Mouse (Mus musculus) C2C12 (cell line): ENCODE results near the gene Ptges. TPM values are rescaled to one million over a fixed set of nuclear protein-coding genes. Genes with fewer than 3 reads are reported as not detected.

ENCODE experiments used
- H3K27me3 ChIP-seq: one replicate; pipeline ENCODE4 v1.6.1; 2011; ENCODE audit not compliant: control insufficient read depth, insufficient read depth, insufficient read length
- H3K36me3 ChIP-seq: one replicate; pipeline ENCODE4 v1.6.1; 2011; ENCODE audit not compliant: control insufficient read depth, insufficient read depth
- H3K4me3 ChIP-seq: one replicate; pipeline ENCODE4 v1.5.1; 2011; ENCODE audit warnings: mild to moderate bottlenecking, control low read depth; ENCODE audit not compliant: poor library complexity, insufficient read depth, severe bottlenecking
- H3K79me2 ChIP-seq: one replicate; pipeline ENCODE4 v1.6.1; 2011; ENCODE audit not compliant: control insufficient read depth, insufficient read depth
- H3K79me3 ChIP-seq: one replicate; pipeline ENCODE4 v1.6.1; 2011; ENCODE audit warnings: low read depth, control low read depth
- H3ac ChIP-seq: one replicate; pipeline ENCODE3; 2011; ENCODE audit warnings: low read depth; ENCODE audit not compliant: control insufficient read depth, insufficient read length
- CEBPB ChIP-seq: IDR thresholded peaks from one replicate; pipeline ENCODE4 v1.6.1; 2011; ENCODE audit warnings: low read depth, mild to moderate bottlenecking, control low read depth, moderate library complexity
- CTCF ChIP-seq: IDR thresholded peaks from one replicate; pipeline ENCODE4 v1.5.1; 2011; ENCODE audit not compliant: control insufficient read depth, insufficient read depth, insufficient read length
- FOSL1 ChIP-seq: IDR thresholded peaks from one replicate; pipeline ENCODE4 v1.8.0; 2011; ENCODE audit warnings: mild to moderate bottlenecking, low read length; ENCODE audit not compliant: poor library complexity, insufficient read depth, severe bottlenecking
- MAX ChIP-seq: IDR thresholded peaks from one replicate; pipeline ENCODE4 v1.6.1; 2011; ENCODE audit warnings: mild to moderate bottlenecking, control low read depth
- MYOD1 ChIP-seq: IDR thresholded peaks from one replicate; pipeline ENCODE4 v1.6.1; 2011; ENCODE audit warnings: low read depth; ENCODE audit not compliant: control insufficient read depth, insufficient read length
- MYOG ChIP-seq: IDR thresholded peaks from one replicate; pipeline ENCODE4 v1.6.1; 2011; ENCODE audit not compliant: control insufficient read depth, insufficient read length; ENCODE audit errors: extremely low read depth
- USF1 ChIP-seq: IDR thresholded peaks from one replicate; pipeline ENCODE4 v1.6.1; 2011; ENCODE audit warnings: low read depth, mild to moderate bottlenecking, control low read depth, moderate library complexity
- polyA plus RNA-seq: library from polyadenylated mRNA; unstranded; fragments of >200 nt; fragmentation: generic; extraction: Trizol; gene quantifications from one replicate; pipeline ENCODE4 v1.2.1, GENCODE M21; 2012; ENCODE audit warnings: missing spikeins

Gene Ptges
- polyA plus RNA-seq, 1 experiment = 0.70 TPM

DNA sequence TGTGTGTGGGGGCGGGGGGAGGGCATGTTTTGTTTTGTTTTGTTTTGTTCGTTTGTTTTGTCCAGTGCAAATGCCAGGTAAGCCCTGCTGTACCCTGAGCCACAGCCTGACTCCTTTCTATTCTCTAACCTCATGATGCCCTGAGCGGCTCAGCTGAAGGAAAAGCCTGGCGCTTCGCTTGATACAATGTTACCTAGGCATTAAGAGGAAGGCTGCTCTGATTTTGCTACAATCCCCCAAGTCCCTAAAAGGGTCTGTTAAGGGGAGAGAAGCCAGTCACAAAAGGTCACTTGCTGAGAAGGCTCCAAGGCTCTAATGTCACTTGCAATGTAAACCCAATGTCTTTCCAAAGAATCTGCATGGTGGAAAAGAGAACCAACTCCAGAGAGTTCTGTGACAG is 14.3 kb downstream of the Ptges start:
- Histone ChIP-seq H3K27me3 (no peaks in the 10 kb centered on the region), H3K79me3 (no peaks in the 10 kb centered on the region), H3K4me3 (no peak overlapping the region), H3K79me2 (no peaks in the 10 kb centered on the region), H3ac (no peak overlapping the region), H3K36me3 (no peaks in the 10 kb centered on the region)
- no peak for TF ChIP-seq USF1
- TF ChIP-seq MAX = no peak
- TF ChIP-seq MYOG = no peak
- TF ChIP-seq FOSL1 = no peak
- no peak for TF ChIP-seq CTCF
- no peak for TF ChIP-seq MYOD1
- TF ChIP-seq CEBPB = no peak

DNA sequence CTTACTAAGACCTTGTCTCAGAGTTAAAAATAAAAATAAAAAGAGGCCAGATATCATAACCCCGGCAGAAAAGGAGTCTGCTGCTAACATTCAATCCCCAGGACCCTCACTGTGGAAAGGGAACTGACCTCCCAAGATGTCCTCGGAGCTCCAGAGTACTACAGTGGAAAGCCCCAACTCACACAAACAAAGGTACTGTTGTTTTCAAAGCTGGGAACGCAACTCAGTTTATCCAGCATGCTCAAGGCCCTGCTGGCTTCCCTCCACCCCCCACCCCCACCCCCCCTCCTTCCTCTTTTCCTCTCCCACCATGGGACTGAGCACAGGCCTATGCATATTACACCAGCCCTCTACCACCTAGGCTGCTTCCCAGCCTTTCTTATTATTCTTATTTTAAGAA is 14.8 kb downstream of the Ptges start:
- H3K79me3 ChIP-seq = no peaks in the 10 kb centered on the region
- no peaks in the 10 kb centered on the region for H3K36me3 ChIP-seq
- TF ChIP-seq USF1 (no peak), MAX (no peak), FOSL1 (no peak), MYOG (no peak), MYOD1 (no peak), CTCF (no peak), CEBPB (no peak)
- H3K27me3 ChIP-seq = no peaks in the 10 kb centered on the region
- no peak overlapping the region for H3K4me3 ChIP-seq
- no peaks in the 10 kb centered on the region for H3K79me2 ChIP-seq
- H3ac ChIP-seq = no peak overlapping the region

GRCm38 (mm10) chr2:30913022-30913421 is 16.6 kb downstream of the Ptges start:
- TF ChIP-seq MAX (no peak), USF1 (peak; percentile 51)
- no peaks in the 10 kb centered on the region for H3K79me3 ChIP-seq
- H3ac ChIP-seq = no peak overlapping the region
- no peaks in the 10 kb centered on the region for H3K79me2 ChIP-seq
- H3K4me3 ChIP-seq = no peak overlapping the region
- H3K27me3 ChIP-seq = no peaks in the 10 kb centered on the region
- no peaks in the 10 kb centered on the region for H3K36me3 ChIP-seq

- Histone ChIP-seq H3K4me3 (no peak overlapping the region), H3K27me3 (no peaks in the 10 kb centered on the region), H3ac (no peak overlapping the region), H3K79me2 (no peaks in the 10 kb centered on the region), H3K36me3 (no peaks in the 10 kb centered on the region), H3K79me3 (no peaks in the 10 kb centered on the region)
- TF ChIP-seq FOSL1 (no peak), MAX (no peak), CTCF (no peak), USF1 (no peak), MYOG (no peak), CEBPB (no peak), MYOD1 (no peak)
These were observed 17.3 kb downstream of the Ptges start for GRCm38 (mm10) chr2:30912291-30912773.

GRCm38 (mm10) chr2:30906641-30907040 is 23.0 kb downstream of the Ptges start:
- Histone ChIP-seq H3K27me3 (no peaks in the 10 kb centered on the region), H3K79me3 (no peaks in the 10 kb centered on the region), H3K36me3 (no peaks in the 10 kb centered on the region), H3ac (no peak overlapping the region), H3K4me3 (no peak overlapping the region), H3K79me2 (no peaks in the 10 kb centered on the region)
- TF ChIP-seq MYOG (no peak), MYOD1 (no peak), CTCF (no peak), MAX (no peak), FOSL1 (no peak), USF1 (no peak), CEBPB (no peak)

- TF ChIP-seq CTCF (no peak), CEBPB (no peak), MAX (no peak), MYOG (no peak), MYOD1 (no peak), FOSL1 (no peak), USF1 (no peak)
- H3K27me3 ChIP-seq = no peaks in the 10 kb centered on the region
These were observed 23.8 kb downstream of the Ptges start for GRCm38 (mm10) chr2:30905906-30906305.

More at GRCm38 (mm10) chr2:30905906-30906305, 23.8 kb downstream of the Ptges start:
- Histone ChIP-seq H3K36me3 (no peaks in the 10 kb centered on the region), H3ac (no peak overlapping the region), H3K79me2 (no peaks in the 10 kb centered on the region), H3K79me3 (no peaks in the 10 kb centered on the region), H3K4me3 (no peak overlapping the region)
